Mouse (Mus musculus): ENCODE measurements around the gene Epdr1. TPM values are rescaled to one million over a fixed set of nuclear protein-coding genes. Genes with fewer than 3 reads are reported as not detected.
"Not testable (repeated sequence)": the region's sequence is repeated elsewhere in the genome, so short reads cannot be mapped to it uniquely, and the experiment has no call there.

Epdr1 gene
- total RNA-seq, 2 experiments from 2014 or later, result 0.11 to 1.2 TPM

DNA sequence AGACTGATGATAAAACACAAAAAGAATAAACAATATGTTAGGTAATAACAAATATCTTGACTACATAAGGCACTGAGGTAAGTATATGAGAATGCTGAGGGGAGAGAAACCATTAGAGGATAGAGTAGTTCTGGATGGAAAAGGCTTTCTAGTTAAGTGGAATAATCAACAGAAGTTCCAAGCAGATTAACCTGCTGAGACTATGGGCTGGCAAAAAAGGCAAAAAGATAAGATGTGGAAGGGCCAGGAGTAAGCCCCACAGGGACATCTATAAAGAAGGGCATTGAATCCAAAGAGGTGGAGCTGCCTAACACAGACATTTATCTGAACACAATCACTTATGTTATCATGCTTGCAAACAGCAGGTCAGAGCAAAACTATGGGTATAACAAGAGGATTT lies 11.6 kb downstream of the Epdr1 start:
- ATAC-seq (ENCODE audit: poor library complexity, severe bottlenecking), result no peak

DNA sequence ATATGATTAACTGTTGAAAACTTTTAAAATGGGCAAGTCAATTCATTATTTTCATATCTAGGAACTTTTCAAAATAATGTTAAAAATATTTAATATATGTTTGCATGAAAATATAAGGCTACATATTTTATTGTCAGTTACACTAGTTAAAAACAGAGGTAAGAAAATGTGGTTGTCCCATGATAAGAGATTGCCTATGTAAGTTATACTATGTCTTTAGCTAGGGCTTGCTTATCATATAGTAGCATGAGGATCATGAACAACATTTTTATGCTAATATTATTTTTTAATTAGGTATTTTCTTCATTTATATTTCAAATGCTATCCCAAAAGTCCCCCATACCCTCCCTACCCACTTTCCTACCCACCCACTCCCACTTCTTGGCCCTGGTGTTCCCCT lies 14.8 kb downstream of the Epdr1 start:
- ATAC-seq (ENCODE audit: poor library complexity, severe bottlenecking), result no peak

DNA sequence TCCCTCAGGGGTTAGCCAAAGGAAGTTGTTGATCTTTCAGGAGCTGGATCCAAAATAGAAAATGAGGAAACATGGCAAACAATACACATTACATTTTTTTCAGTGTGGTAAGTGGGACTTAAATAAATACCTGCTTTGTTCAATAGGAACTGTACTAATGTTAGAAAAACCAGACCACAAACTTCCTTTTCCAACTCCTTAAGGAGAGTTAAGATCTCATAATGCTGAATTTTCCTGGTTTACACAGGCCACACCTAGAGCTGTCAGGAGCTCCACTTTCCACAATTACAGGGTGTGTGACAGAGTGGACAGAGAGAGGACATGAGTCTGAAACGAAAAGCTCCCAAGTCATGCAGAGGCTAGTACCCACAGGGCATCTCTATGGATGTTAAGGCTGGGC lies 16.0 kb downstream of the Epdr1 start:
- no peak for ATAC-seq (ENCODE audit: poor library complexity, severe bottlenecking)

DNA sequence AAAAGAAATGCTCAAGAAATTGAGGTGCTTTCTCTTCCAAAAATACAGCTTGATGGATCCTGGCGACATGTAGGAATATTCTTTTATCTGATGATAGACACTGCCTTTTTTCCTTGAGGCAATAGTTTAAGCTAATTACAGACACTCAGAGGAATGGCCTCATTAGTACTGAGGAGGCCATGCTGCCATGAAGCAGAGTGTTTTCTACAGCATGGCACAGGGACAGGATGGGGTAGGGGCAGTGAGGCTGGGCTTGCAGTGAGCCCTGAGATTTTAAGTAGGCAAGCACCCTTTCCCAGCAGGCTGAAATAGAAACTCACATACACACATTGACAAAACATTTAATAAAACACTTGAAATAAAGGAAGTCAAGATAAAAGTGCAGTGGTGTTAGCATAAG lies 17.2 kb downstream of the Epdr1 start:
- ATAC-seq (ENCODE audit: poor library complexity, severe bottlenecking), result no peak

DNA sequence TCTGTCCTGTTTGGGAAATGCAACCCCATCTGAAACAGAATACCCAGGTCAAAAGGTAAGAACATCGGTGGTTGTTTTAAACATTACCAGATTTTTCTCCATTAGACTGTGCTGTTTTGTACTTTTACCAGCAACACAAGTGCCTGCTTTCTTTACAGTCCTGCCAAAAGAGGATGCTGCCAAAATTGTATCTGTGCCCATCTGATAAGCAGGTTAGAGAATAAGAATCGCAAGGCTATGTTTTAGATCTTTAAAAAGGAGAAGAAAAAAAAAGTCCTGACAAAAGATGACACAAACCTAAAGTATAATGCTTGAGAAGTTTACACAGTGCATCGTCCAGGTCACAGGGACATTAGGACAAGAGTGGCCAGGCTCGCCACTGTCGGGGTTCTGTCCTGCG lies 20.5 kb downstream of the Epdr1 start:
- ATAC-seq (ENCODE audit: poor library complexity, severe bottlenecking), result no peak

DNA sequence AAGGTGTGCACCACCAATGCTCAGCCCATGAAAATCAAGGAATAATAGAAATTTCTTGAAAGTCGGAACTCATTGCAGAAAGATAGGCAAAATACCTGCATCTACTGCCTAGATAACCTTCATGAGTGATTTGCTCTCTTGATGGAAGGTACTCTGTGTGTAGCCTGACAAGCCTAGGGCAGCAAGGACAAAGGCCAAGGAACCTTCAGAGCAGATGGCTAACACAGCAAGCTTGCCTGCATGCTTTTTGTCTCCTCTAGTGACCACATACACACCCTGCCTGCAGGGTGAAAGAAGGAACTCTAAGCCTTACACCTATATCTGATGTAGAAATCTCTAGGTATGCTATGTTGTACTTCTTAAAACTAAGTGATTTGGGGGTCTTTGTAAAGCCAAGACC lies 24.6 kb downstream of the Epdr1 start:
- no peak for ATAC-seq (ENCODE audit: poor library complexity, severe bottlenecking)

DNA sequence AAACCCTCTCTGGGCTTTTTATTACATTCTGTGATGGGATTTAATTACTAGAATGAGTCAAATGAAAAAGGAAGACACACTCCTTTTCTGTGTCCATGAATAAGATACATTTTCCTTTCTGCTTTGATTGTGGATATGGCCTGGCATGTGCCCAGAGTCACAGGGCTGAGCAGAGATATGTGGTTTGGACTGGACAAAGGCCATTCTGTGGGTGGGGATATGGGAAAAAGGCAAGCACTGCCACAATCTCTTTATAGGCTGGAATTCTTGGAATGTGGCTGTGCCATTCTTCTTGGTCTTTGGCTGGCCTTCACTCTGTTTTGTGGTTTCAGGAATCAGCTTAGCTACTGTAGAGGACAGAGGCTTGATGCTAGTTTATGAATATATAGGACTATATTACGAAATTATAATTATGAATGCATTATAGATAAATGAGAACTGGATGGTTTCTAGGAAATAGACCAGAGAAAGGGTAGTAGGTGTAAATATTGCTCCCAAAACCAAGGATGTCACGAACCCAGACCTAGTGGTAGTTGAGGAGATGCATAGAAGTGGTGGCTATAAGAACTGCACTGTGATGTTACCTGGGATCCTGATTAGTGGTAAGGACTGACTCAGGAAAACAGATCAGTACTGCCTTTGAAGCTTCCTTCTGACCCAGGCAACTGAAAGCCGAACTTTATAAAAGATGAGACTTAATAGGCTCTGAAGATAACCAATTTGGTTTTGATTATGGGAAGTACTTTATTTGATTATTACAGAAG lies 28.5 kb downstream of the Epdr1 start:
- no peak for ATAC-seq (ENCODE audit: poor library complexity, severe bottlenecking)

DNA sequence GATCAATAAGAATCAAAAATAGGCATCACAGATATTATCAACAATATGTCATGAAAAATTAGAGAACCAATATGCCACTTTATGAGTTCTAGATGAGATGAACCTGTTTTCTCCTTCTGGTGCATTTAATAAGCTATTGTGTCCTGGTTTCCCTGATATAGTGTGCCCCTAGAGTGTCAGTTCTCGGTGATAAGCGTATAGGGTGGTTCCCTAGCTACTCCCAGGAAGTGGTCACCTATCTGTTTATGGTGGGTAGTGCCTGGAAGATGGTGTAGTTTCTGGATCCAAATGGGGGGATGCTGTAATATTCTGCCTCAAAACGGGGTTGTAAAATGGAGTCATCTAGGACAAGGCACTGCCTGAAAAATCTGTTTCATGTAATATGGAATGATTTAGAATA lies 43.8 kb downstream of the Epdr1 start:
- no peak for ATAC-seq (ENCODE audit: poor library complexity, severe bottlenecking)

DNA sequence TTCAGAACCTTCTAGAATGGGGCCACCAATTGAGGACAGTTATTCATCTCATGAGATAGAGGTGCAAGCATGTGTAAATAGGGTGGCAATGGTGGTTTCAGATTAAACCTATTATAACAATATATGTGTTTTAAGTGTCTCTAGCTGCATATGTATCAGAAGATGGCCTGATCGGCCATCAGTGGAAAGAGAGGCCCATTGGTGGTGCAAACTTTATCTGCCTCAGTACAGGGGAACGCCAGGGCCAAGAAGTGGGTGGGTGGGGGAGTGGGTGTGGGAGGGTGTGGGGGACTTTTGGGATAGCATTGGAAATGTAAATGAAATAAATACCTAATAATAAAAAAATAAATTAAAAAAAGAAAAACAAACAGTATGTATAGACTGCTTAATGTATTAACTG lies 45.0 kb downstream of the Epdr1 start:
- not testable (repeated sequence) for ATAC-seq (ENCODE audit: poor library complexity, severe bottlenecking)

DNA sequence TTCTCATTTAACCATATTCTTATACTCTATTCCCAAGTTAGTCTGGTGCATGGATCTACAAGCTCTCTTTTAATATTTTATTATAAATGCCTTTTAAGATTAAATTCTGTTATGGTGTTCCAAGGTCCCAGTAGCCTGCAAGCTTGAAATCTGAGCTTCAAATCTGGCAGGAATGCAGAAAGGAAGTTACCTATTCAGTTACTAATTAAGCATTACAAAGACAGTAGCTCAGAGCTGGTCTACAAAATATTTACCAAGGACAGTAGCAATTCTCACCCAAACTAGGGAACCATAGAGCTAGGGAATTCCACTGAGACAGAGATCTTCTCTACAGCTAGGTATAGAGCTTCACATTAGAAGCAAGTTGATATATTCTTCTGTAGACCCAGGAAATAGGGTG lies 49.6 kb downstream of the Epdr1 start:
- ATAC-seq (ENCODE audit: poor library complexity, severe bottlenecking), result not testable (repeated sequence)

DNA sequence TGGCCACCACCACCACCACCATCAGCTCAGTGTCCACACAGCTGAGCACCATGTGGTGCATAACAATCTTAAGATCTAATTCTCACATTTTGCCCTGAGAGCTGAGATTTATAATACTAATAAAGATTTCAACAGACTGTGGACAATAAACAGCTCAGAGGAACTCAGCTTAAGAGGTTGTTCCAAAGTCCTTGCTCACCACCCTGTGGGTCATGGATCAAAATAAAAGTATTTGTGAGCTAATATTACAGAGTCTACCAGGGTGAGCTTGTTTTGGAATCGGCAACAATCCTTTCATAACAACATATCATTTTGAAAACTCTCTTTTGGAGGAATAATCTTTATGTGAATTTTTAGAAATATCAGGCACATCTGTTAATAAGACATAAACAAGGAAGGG lies 57.2 kb downstream of the Epdr1 start:
- no peak for ATAC-seq (ENCODE audit: poor library complexity, severe bottlenecking)

DNA sequence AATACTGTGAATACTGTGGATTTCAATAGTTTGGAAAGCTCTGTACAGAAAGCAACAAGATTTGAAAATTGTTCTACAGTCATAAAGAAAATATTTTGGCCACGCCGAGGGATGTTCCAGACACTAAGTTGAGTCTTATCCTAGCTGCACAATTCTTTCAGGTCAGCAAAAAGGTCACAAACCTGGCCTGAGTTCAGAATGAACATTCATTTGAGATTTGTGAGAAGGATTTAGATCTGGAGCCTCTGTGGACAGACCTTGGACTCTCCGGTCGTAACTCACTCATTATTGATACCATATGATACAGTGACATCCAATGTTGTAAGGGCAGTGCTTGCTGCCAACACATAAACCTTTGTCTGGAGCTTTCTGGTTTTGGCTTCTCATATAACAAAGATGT lies 64.3 kb downstream of the Epdr1 start:
- ATAC-seq (ENCODE audit: poor library complexity, severe bottlenecking), result no peak

Other genes with a start within 250 kb of the Epdr1 start
- gene Stard3nl, start 224.1 kb downstream of the Epdr1 start, total RNA-seq (2015), result 109 and 113 TPM in 2 replicates
- gene Stard3nl, start 224.1 kb downstream of the Epdr1 start, total RNA-seq (2017), result 65.5 and 72.3 TPM in 2 replicates
- 1.8 TPM in 2 replicates for gene Sfrp4, start 3.2 kb upstream of the Epdr1 start, total RNA-seq (2015)
- gene Sfrp4, start 3.2 kb upstream of the Epdr1 start, total RNA-seq (2017), result 0.33 and 1.9 TPM in 2 replicates
- not detected in 2 replicates for gene Nme8, start 77.9 kb upstream of the Epdr1 start, total RNA-seq (2015)
- 0.37 TPM in 1 of 2 replicates, not detected in the other for gene Nme8, start 77.9 kb upstream of the Epdr1 start, total RNA-seq (2017)
- gene Gpr141, start 204.3 kb upstream of the Epdr1 start, total RNA-seq (2015), result 151 and 163 TPM in 2 replicates
- gene Gpr141, start 204.3 kb upstream of the Epdr1 start, total RNA-seq (2017), result 201 and 203 TPM in 2 replicates

Data from megakaryocyte, adult 5-6 weeks (primary cell).